Mouse (Mus musculus): ENCODE measurements around the gene Pigb.
A peak's percentile ranks its signal among the peaks of the same experiment; 100 is the strongest.

Gene Pigb

GRCm38 (mm10) chr9:73045204-73045603 is 5.0 kb upstream of the Pigb start:
- DNase-seq = no peak

- peak; percentile 66 to 83 for DNase-seq
Observed at GRCm38 (mm10) chr9:73044146-73045079, 4.2 kb upstream of the Pigb start, which contains the start of gene Rab27a. Rab27a (plus strand) TSS chr9:73044854.

GRCm38 (mm10) chr9:73039222-73039945 is 794 bp downstream of the Pigb start:
- peak; percentile 84 to 91 for DNase-seq

- no peak for DNase-seq
Observed at GRCm38 (mm10) chr9:73033406-73033805, 6.8 kb downstream of the Pigb start.

- DNase-seq = no peak
Observed at GRCm38 (mm10) chr9:73031421-73031820, 8.8 kb downstream of the Pigb start.

- DNase-seq = no peak
Observed at GRCm38 (mm10) chr9:73030443-73030842, 9.7 kb downstream of the Pigb start.

GRCm38 (mm10) chr9:73025818-73026636 is 14.2 kb downstream of the Pigb start:
- DNase-seq = no peak

- DNase-seq = no peak
Observed at GRCm38 (mm10) chr9:73020566-73021097, 19.5 kb downstream of the Pigb start.

GRCm38 (mm10) chr9:73019841-73020240 is 20.3 kb downstream of the Pigb start:
- no peak for DNase-seq

GRCm38 (mm10) chr9:73014724-73015123 is 25.5 kb downstream of the Pigb start:
- DNase-seq = no peak

GRCm38 (mm10) chr9:73012629-73013028 is 27.5 kb downstream of the Pigb start:
- no peak for DNase-seq

GRCm38 (mm10) chr9:73008384-73008783 is 31.8 kb downstream of the Pigb start:
- DNase-seq = no peak

GRCm38 (mm10) chr9:73006175-73006574 is 34.0 kb downstream of the Pigb start:
- DNase-seq = no peak

GRCm38 (mm10) chr9:73005106-73005505 is 35.1 kb downstream of the Pigb start:
- DNase-seq = no peak

- no peak for DNase-seq
Observed at GRCm38 (mm10) chr9:73004076-73004475, 36.1 kb downstream of the Pigb start.

- no peak for DNase-seq
Observed at GRCm38 (mm10) chr9:73002177-73002576, 38.0 kb downstream of the Pigb start.

GRCm38 (mm10) chr9:73001314-73002011 is 38.7 kb downstream of the Pigb start:
- DNase-seq = no peak

- no peak for DNase-seq
Observed at GRCm38 (mm10) chr9:73000487-73000886, 39.7 kb downstream of the Pigb start.

GRCm38 (mm10) chr9:72996806-72997205 is 43.4 kb downstream of the Pigb start:
- DNase-seq = no peak

GRCm38 (mm10) chr9:72996167-72996566 is 44.0 kb downstream of the Pigb start:
- DNase-seq = no peak

- no peak for DNase-seq
Observed at GRCm38 (mm10) chr9:72992576-72992975, 47.6 kb downstream of the Pigb start.

GRCm38 (mm10) chr9:72991420-72991819 is 48.8 kb downstream of the Pigb start:
- DNase-seq = no peak

Measured in spleen, adult 18-20 months (tissue).